Mouse (Mus musculus): ENCODE measurements around the gene Zc3h12a.

DNA sequence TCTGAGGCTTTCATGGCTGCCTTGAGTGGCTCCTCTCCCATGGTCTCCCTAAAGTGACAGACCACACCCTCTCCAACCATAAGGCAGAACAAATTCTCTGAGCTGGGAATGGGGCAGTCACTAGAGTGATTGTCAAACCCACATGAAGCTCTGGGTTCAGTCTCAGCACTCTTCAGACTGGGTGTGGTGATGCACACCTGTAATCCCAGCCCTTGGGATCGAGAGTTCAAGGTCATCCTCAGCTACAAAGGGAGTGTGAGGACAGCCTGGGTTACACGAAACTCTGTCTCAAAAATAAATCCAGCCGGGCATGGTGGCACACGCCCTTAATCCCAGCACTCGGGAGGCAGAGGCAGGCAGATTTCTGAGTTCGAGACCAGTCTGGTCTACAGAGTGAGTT, 24.8 kb upstream of the Zc3h12a start:
- TF ChIP-seq POLR2A (IDR thresholded peaks at IDR 0.05; ENCODE audit: low read depth, low read length) (no peak), CTCF (IDR thresholded peaks at IDR 0.05; ENCODE audit: extremely low read depth, insufficient read depth, insufficient read length, insufficient replicate concordance) (no peak)

All from spleen, adult 2 months (tissue).